Mouse (Mus musculus) lung, postnatal 25 days (tissue): ENCODE measurements around the gene Rpl9.

Experiments
- DNase-seq: peaks from one replicate; pipeline ENCODE4 v3.0.0; 2022; ENCODE audit warnings: low spot score

The Rpl9 gene

DNA sequence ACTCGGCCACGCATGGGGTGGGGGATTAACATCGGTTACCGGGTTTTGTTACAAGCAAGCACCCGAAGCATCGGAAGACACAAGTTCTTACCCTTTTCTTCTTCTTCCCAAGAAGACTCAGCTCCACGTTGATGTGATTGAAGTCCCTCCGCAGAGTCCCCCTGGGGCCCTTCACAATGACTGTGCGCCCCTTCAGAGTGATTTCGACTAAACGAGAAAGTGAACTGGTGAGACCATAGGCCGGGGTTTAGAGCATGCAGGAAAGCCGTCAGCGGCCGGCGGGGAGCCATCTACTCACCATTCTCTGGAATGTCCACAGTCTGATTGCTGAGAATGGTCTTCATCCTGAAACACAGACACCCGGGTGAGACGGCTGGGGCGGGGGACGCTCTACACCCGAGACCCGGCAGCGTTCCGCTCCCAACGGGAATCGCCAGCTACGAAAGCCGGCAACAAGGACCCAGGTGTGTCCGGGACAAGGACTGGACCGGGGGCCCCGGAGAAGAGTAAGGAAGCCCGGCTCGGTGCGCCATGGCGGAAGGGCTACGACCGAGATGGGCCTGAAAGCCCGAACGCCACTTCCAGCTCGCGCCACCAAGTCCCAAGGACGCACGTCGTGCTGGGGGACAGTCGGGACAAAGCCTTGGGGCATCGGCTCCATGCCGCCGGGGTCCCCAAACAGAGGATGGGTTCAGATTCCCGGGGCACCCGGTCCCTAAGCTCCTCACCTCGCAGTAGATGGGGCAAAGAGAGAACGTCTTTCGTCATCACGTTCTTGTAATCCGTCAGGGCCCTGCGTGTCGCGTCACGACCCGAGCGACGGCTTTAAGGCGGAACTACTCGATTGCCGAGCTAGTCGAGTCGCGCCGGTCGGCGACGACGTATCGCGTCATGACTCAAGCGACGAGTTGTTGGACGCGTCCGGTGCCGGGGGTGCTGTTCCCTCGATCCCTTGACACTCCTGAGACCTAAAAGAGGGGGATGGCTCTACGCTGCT, at the start of gene Rpl9, which contains the start of gene Lias:
Gene Rpl9 (minus strand): TSS at position 797 of the 997 bp plus-strand sequence.
Gene Lias (plus strand): TSS at position 850 of the 997 bp plus-strand sequence.
- peak; percentile 98 for DNase-seq

- no peak for DNase-seq
These were observed 46.8 kb upstream of the Rpl9 start for GRCm38 (mm10) chr5:65438041-65438440.

- DNase-seq, result peak; percentile 98
These were observed 44.7 kb upstream of the Rpl9 start, which contains the start of gene Ugdh for GRCm38 (mm10) chr5:65435806-65436561. Gene Ugdh, minus strand, starts transcription at chr5:65435949.

GRCm38 (mm10) chr5:65435363-65435805, 44.1 kb upstream of the Rpl9 start:
- no peak for DNase-seq

- no peak for DNase-seq
These were observed 43.5 kb upstream of the Rpl9 start for GRCm38 (mm10) chr5:65434471-65435362.

DNA sequence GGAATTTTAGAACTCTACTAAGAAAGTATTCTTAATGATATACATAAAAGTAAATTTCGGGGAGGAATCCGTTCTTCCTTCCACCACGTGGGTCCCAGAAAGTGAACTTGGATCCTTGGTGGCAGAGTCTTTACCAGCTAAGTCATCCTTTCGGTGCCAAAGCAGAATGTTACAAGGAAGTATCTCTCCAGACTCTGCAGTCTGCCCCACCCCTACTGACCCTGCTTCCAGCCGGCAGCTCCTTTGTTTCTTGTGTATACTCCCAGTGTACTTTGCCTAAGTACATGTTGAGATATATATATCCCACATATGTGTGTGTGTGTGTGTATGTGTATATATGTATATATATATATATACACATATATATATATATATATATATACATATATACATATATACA, 38.2 kb upstream of the Rpl9 start:
- no peak for DNase-seq

DNA sequence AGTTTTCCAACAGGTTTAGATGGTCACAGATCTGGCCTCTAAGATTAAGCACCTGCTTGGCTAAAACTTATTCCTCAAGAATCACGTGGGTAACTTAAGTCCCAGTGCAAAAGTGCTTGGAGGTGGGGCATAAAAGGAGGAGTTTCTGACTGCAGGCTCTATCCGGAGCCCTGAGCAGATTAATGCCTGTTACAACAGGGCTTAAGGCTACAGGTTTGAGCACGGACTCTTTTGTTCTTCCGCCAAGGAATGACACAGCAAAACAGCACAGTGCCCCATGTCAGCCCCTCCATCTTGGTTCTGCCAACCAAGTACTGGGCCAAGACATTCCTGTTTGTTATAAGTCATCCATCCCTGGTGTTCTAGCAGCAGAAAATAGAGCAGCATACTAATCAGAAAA, 37.1 kb upstream of the Rpl9 start:
- peak; percentile 54 for DNase-seq

GRCm38 (mm10) chr5:65425251-65425650, 34.0 kb upstream of the Rpl9 start:
- no peak for DNase-seq

GRCm38 (mm10) chr5:65424215-65424614, 33.0 kb upstream of the Rpl9 start:
- DNase-seq, result no peak

GRCm38 (mm10) chr5:65422803-65423202, 31.6 kb upstream of the Rpl9 start:
- DNase-seq, result no peak

DNA sequence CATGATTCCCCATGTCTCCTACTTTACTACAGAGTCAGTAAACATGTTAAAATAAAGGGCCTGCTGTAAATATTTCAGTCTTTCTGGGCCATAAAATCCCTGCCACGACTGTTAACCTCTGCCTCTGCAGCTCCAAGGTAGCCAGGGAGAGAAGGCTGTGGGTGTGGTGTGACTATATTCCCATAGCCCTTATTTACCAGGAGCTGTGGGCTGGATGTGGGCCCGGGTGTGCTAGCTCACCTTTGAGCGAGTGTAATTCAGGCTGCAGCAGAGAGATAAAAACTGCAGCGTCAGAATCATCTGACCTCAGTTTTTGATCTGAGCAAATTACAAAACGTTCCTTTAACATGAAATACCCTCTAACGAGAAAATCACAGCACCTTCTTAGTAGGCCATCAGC, 29.6 kb upstream of the Rpl9 start:
- DNase-seq, result no peak

GRCm38 (mm10) chr5:65419136-65419535, 27.9 kb upstream of the Rpl9 start:
- no peak for DNase-seq

GRCm38 (mm10) chr5:65415653-65416458, 24.6 kb upstream of the Rpl9 start:
- DNase-seq, result no peak

DNA sequence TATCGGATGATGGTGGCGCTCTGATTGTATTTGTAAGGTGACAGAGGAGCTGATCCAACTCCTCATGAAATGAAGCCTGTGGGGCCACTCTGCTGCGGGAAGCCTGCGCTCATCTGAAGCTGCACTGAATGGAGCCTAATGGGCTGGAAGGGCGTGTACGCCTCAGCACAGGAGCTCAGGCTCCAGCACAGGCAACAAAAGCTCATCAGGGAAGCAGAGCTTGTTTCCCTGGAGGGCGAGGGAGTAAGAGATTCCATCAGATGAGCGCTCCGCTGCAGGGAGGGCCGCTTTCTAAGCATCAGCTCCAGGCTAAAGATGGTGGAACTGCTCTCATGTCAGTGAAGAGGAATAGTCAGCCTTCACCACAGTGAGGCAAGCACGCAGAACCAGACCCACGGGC, 16.7 kb upstream of the Rpl9 start:
- no peak for DNase-seq

- DNase-seq, result peak; percentile 85
These were observed 10.2 kb upstream of the Rpl9 start for GRCm38 (mm10) chr5:65401251-65401994.

DNA sequence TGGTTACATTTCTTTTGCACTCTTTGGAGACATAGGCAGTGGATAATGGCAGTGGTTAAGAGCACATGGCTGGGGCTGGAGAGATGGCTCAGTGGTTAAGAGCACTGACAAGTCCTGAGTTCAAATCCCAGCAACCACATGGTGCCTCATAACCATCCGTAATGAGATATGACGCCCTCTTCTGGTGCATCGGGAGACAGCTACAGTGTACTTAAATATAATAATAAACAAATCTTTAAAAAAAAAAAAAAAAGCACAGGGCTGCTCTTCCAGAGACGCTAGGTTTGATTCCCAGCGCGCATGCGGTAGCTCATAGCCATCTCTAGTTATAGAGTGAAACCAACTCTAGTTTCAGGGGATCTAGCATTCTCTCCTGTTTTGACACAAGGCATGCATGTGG, 3.2 kb upstream of the Rpl9 start:
- DNase-seq, result no peak

DNA sequence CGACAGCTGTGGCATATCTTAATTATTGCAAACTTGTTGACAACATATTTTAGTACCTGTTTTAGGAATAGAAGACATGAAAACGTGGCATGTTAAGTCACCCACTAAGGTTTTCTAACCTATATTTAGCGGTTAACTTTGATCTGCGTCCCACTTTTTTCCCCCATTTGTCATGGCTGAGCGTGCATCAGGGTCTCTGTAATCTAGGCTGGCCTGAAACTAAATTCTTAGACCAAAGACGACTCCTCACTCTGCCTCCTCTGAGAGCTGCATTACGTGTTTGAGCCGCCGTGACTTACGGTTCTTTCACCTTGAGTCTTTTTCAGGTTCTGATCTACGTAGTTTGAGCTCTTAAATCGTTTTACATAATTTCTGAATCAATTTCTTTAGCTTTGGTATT, 509 bp upstream of the Rpl9 start:
- DNase-seq, result no peak

DNA sequence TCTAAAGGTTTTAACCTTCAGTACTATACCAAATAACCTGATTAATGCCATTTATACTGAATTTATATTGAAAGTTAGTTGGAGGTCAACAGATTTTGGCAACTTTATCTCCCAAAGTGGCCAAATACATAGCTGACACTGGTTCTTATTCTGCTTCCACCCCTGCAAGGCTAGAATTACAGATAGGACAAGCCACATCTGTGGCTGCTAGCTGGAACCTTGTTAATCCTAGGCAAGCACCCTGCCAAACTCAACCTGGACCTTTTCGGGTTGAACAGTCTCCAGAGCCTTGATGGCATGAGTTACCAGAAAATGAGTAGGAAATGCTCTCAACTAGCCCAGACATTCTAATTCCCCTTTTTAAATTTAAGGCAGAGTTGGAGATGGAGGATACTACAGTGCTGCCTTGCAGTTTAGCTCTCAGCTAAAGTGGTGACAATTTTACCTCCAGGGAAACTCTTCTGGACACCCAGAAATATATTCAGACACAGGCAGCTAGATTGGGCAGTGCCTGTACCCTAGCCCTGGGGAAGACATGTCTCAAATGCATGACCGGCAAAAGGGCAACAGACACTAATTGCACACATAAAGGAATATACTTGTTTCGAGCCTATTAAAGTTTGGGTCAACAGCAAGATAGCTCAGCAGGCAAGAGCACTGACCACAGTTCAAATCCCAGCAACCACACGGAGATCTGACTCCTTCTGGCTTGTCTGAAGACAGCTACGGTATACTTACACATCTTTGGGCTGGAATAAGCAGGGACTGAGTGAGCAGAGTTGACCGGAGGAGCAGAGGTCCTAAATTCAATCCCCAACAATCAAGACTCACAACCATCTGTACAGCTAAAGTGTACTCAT, 4.0 kb downstream of the Rpl9 start:
- no peak for DNase-seq

GRCm38 (mm10) chr5:65385704-65386103, 5.5 kb downstream of the Rpl9 start:
- DNase-seq, result no peak
